Mouse (Mus musculus): ENCODE results near the gene Dclk2. TPM values are rescaled to one million over a fixed set of nuclear protein-coding genes. Genes with fewer than 3 reads are reported as not detected.
A peak's percentile ranks its signal among the peaks of the same experiment; 100 is the strongest.

Dclk2 gene
- polyA plus RNA-seq, 1 experiment from 2014 or later = 95.5 TPM

DNA sequence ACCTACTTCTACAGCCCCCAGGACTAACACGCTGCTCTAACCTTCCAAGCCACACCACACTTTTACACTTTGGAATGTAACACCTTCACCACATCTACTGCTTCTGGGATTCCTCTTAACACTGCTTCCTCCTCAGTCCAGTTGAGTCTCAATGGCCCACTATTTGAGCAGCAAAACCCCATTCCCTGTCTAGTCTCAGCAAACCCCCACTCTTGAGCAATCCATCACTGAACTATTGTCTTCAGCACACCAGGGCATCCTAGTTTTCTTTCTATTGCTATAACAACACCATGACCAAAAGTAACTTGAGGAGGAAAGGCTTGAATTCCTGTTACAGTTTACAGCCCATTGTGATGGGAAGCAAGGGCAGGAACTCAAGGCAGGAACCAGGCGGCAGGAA, 36.2 kb downstream of the Dclk2 start:
- peaks cover 27% of the 10 kb centered on the region for H3K4me1 ChIP-seq
- H3K27ac ChIP-seq = no peak overlapping the region
- no peak overlapping the region for H3K9ac ChIP-seq
- no peak overlapping the region for H3K4me3 ChIP-seq
- H3K27me3 ChIP-seq (replicated peaks) = no peaks in the 10 kb centered on the region
- H3K36me3 ChIP-seq (replicated peaks) = no peaks in the 10 kb centered on the region
- H3K4me2 ChIP-seq = no peak overlapping the region
- ATAC-seq (replicated peaks) = no peak
- H3K9me3 ChIP-seq = no peaks in the 10 kb centered on the region
- 96% methylated on average over 2 of the region's 2 CpGs for WGBS

DNA sequence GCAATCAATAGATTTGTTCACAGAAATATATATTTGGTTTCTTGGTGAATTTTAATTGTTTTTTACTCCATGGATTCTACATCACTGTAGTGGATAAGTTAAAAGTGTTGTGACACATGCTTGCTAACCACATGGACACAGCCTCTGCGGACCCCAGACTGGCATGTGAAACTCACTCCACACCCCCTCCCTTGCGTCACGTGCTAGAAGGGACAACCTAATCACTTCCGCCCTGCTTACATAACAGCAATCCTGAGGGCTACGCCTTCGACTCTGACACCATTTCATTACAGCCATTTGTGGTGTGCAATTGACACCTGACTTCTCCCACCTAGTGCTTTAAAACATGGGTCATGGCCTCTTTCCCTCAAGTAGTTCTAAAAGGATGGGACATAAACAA, 36.7 kb downstream of the Dclk2 start:
- no peaks in the 10 kb centered on the region for H3K36me3 ChIP-seq (replicated peaks)
- H3K4me2 ChIP-seq = no peak overlapping the region
- ATAC-seq (replicated peaks) = no peak
- H3K4me3 ChIP-seq = no peak overlapping the region
- no peaks in the 10 kb centered on the region for H3K27me3 ChIP-seq (replicated peaks)
- WGBS = 90% methylated on average over 6 of the region's 6 CpGs
- no peak overlapping the region for H3K27ac ChIP-seq
- H3K9ac ChIP-seq = no peak overlapping the region
- no peaks in the 10 kb centered on the region for H3K9me3 ChIP-seq
- peaks cover 27% of the 10 kb centered on the region for H3K4me1 ChIP-seq

- Histone ChIP-seq H3K4me3 (no peak overlapping the region), H3K9me3 (no peaks in the 10 kb centered on the region), H3K27me3 (replicated peaks) (no peaks in the 10 kb centered on the region), H3K4me2 (no peak overlapping the region), H3K27ac (no peak overlapping the region), H3K9ac (no peak overlapping the region), H3K36me3 (replicated peaks) (no peaks in the 10 kb centered on the region), H3K4me1 (peaks cover 15% of the 10 kb centered on the region)
- ATAC-seq (replicated peaks) = no peak
- WGBS = 81% methylated on average over 5 of the region's 5 CpGs
Measured at GRCm38 (mm10) chr3:86875912-86876311, 44.7 kb downstream of the Dclk2 start.

- H3K36me3 ChIP-seq (replicated peaks) = no peaks in the 10 kb centered on the region
- no peak overlapping the region for H3K4me2 ChIP-seq
- 43% methylated on average over 6 of the region's 6 CpGs for WGBS
- no peaks in the 10 kb centered on the region for H3K9me3 ChIP-seq
- H3K27me3 ChIP-seq (replicated peaks) = no peaks in the 10 kb centered on the region
- no peak overlapping the region for H3K9ac ChIP-seq
- 0 out of 2 replicates have a peak overlapping the region, but pooled peaks have one; percentile 38 for H3K27ac ChIP-seq
- ATAC-seq (replicated peaks) = peak; percentile 62; the same call in 1 of the 2 replicates
- H3K4me3 ChIP-seq = no peak overlapping the region
- H3K4me1 ChIP-seq = peaks cover 15% of the 10 kb centered on the region
Measured at GRCm38 (mm10) chr3:86873092-86873600, 47.5 kb downstream of the Dclk2 start.

DNA sequence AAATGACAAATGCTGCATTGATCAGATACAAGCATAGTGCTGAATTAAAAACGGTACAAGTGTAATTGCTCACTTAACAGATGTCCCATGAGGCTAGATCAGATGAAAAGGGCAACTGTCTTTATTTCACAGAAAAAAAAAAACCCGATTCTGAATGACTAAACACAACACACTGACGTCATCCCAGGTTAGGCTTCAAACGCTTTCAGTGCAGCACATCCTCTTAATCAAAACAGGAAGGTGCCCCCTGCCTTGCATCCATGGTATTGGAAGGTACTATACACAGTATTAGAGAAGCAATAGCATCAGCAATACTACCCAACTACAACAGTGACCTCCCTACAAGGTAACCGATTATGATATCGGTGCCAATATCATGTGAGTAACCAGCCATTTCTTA, 49.7 kb downstream of the Dclk2 start:
- WGBS = 67% methylated on average over 6 of the region's 6 CpGs
- H3K9me3 ChIP-seq = no peaks in the 10 kb centered on the region
- ATAC-seq (replicated peaks) = peak; percentile 12; the same call in 1 of the 2 replicates
- H3K4me1 ChIP-seq = peaks cover 13% of the 10 kb centered on the region
- no peaks in the 10 kb centered on the region for H3K27me3 ChIP-seq (replicated peaks)
- no peak overlapping the region for H3K4me3 ChIP-seq
- H3K27ac ChIP-seq = no peak overlapping the region
- H3K9ac ChIP-seq = no peak overlapping the region
- no peaks in the 10 kb centered on the region for H3K36me3 ChIP-seq (replicated peaks)
- no peak overlapping the region for H3K4me2 ChIP-seq

DNA sequence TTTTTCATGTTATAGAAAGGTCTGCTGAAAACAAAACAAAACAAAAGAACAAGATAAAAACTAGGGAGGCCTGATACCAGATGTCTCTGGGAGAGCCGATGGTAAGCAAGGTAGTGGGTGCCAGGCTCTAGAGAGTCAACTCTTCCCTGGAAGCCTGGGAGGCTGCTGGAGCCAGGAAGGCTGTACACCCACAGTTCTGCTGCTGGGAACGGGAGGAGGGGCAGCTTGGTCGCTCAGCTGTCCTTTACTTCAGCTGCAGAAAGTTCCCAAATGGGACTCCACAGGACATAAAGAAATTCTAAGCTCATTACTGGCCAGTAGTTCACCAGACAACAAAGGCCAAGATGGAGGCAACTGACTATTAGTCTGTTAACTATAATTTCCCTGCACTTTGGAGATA, 50.2 kb downstream of the Dclk2 start:
- H3K36me3 ChIP-seq (replicated peaks) = no peaks in the 10 kb centered on the region
- WGBS = 29% methylated on average over 3 of the region's 3 CpGs
- no peak for ATAC-seq (replicated peaks)

GRCm38 (mm10) chr3:86868721-86869120, 51.9 kb downstream of the Dclk2 start:
- H3K9ac ChIP-seq = no peak overlapping the region
- no peak overlapping the region for H3K4me2 ChIP-seq
- H3K27me3 ChIP-seq (replicated peaks) = no peaks in the 10 kb centered on the region
- no peak overlapping the region for H3K27ac ChIP-seq
- H3K4me1 ChIP-seq = peaks cover 12% of the 10 kb centered on the region
- no peak overlapping the region for H3K4me3 ChIP-seq
- 83% methylated on average over 3 of the region's 3 CpGs for WGBS
- H3K9me3 ChIP-seq = no peaks in the 10 kb centered on the region
- no peak for ATAC-seq (replicated peaks)
- H3K36me3 ChIP-seq (replicated peaks) = no peaks in the 10 kb centered on the region

More for the DNA sequence above, 50.2 kb downstream of the Dclk2 start:
- H3K9ac ChIP-seq = no peak overlapping the region
- no peak overlapping the region for H3K4me2 ChIP-seq
- no peak overlapping the region for H3K4me3 ChIP-seq
- no peaks in the 10 kb centered on the region for H3K9me3 ChIP-seq
- H3K27ac ChIP-seq = 0 out of 2 replicates have a peak overlapping the region, but pooled peaks have one; percentile 14
- peaks cover 13% of the 10 kb centered on the region for H3K4me1 ChIP-seq
- no peaks in the 10 kb centered on the region for H3K27me3 ChIP-seq (replicated peaks)

DNA sequence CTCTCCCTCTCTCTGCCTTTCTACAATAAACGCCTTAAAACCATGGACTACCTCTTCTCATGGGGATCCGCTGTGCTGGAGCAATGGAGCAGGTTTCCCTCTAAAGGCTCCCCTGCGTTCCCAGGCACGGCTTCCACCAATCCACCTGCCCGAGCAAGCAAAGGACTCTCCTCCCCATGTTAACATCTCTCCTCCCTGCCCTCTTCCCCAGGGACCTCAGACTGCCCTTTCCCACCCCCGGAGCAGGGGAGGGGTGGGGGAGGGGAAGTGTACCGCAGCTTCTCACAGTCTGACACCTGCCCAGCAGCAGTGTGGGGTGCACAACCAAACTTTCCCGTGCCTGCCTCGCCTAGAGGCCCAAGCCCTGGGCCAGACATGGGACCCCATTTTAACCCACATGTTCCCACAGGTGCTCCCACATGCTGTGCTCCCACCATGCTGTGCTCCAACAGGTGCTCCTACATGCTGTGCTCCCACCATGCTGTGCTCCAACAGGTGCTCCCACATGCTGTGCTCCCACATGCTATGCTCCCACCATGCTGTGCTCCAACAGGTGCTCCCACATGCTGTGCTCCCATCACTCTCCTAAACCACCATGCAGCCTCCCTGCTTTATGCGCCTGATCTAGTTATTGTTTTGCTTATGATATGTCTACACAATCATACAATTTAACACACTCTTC, 57.2 kb downstream of the Dclk2 start:
- Histone ChIP-seq H3K4me1 (peaks cover 36% of the 10 kb centered on the region), H3K27ac (peak overlapping the region; percentile 61), H3K27me3 (replicated peaks) (no peaks in the 10 kb centered on the region), H3K4me2 (peak overlapping the region; percentile 38), H3K9me3 (no peaks in the 10 kb centered on the region), H3K4me3 (no peak overlapping the region), H3K9ac (peak overlapping the region; percentile 5; the same call in 1 of the 2 replicates), H3K36me3 (replicated peaks) (no peaks in the 10 kb centered on the region)
- WGBS = 15% methylated on average over 10 of the region's 10 CpGs
- ATAC-seq (replicated peaks) = peak; percentile 58

DNA sequence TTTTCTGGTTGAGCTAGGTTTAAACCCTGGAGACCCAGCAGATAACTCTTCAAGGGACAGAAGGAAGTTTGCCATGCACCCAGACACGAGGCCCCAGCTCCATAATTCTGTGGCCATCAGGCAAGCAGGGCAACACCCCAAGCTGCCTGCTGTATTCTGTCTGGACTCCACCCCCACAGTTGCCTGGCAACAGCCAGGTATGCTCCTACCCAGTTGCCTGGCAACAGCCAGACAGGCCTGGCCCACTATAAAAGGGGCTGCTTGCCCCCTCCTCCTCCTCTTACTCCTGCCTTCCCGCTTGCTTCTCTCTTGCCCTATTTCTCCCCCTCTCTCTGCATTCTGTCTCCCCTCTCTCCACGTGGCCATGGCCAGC, 57.7 kb downstream of the Dclk2 start:
- peaks cover 40% of the 10 kb centered on the region for H3K4me1 ChIP-seq
- H3K27ac ChIP-seq = peak overlapping the region; percentile 61
- no peaks in the 10 kb centered on the region for H3K36me3 ChIP-seq (replicated peaks)
- no peaks in the 10 kb centered on the region for H3K9me3 ChIP-seq
- no peaks in the 10 kb centered on the region for H3K27me3 ChIP-seq (replicated peaks)
- H3K4me3 ChIP-seq = no peak overlapping the region
- 5% methylated on average over 3 of the region's 3 CpGs for WGBS
- peak overlapping the region; percentile 38 for H3K4me2 ChIP-seq
- no peak overlapping the region for H3K9ac ChIP-seq
- peak; percentile 95 for ATAC-seq (replicated peaks)

- Histone ChIP-seq H3K9me3 (no peaks in the 10 kb centered on the region), H3K4me3 (no peak overlapping the region), H3K36me3 (replicated peaks) (no peaks in the 10 kb centered on the region), H3K27me3 (replicated peaks) (no peaks in the 10 kb centered on the region), H3K4me1 (peaks cover 46% of the 10 kb centered on the region), H3K9ac (0 out of 2 replicates have a peak overlapping the region, but pooled peaks have one; percentile 4), H3K4me2 (peak overlapping the region; percentile 38), H3K27ac (peak overlapping the region; percentile 61)
- WGBS = 54% methylated on average over 10 of the region's 10 CpGs
- ATAC-seq (replicated peaks) = peak; percentile 48
Measured at GRCm38 (mm10) chr3:86862245-86862938, 58.3 kb downstream of the Dclk2 start.

DNA sequence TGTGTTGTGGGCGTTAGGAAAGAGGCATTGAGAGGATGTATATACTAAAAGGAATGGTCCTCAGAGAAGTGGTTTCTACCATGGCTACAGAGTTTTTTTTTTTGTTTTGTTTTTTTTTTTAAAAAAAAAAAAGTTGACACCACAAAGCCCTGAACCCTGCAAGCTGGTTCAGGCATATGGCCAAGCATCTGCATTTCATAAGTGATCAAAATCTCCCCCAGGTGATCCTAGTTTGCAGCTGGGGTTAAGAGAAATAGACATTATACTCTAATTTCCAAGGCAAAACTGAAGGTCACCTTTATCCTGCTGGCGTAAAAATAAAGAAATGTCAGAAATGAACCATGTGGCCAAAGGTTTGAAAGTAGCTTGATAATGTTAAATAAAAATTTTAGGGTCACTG, 60.9 kb downstream of the Dclk2 start:
- H3K9me3 ChIP-seq = no peaks in the 10 kb centered on the region
- H3K9ac ChIP-seq = no peak overlapping the region
- H3K4me2 ChIP-seq = no peak overlapping the region
- peaks cover 49% of the 10 kb centered on the region for H3K4me1 ChIP-seq
- no peaks in the 10 kb centered on the region for H3K36me3 ChIP-seq (replicated peaks)
- no peak overlapping the region for H3K4me3 ChIP-seq
- 87% methylated on average over 2 of the region's 2 CpGs for WGBS
- H3K27ac ChIP-seq = no peak overlapping the region
- no peak for ATAC-seq (replicated peaks)
- no peaks in the 10 kb centered on the region for H3K27me3 ChIP-seq (replicated peaks)

DNA sequence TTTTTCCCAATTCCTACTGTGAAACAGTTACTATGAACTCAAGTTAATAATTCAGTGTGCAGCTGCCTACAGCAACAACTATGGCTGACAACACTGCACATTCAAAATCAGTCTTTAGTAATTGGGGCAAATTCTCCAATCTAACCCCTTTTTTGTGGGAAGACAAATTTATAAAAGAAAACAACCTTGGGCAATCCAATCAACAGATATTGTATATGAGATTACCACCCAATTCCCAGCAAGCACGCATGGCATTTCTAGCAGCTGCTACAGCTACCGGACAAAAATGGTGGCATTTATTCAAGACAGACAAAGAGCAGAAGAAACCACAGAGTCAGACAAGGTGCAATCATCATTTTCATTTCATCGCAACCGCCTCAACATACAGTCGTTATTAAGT, 62.0 kb downstream of the Dclk2 start:
- Histone ChIP-seq H3K27me3 (replicated peaks) (no peaks in the 10 kb centered on the region), H3K9me3 (no peaks in the 10 kb centered on the region), H3K4me3 (no peak overlapping the region), H3K36me3 (replicated peaks) (no peaks in the 10 kb centered on the region), H3K9ac (no peak overlapping the region), H3K27ac (no peak overlapping the region), H3K4me1 (peaks cover 48% of the 10 kb centered on the region), H3K4me2 (no peak overlapping the region)
- ATAC-seq (replicated peaks) = no peak
- 74% methylated on average over 5 of the region's 5 CpGs for WGBS

Data from midbrain, embryonic 15.5 days (tissue).